Mouse (Mus musculus): ENCODE data around the gene Ppp3cb.

DNA sequence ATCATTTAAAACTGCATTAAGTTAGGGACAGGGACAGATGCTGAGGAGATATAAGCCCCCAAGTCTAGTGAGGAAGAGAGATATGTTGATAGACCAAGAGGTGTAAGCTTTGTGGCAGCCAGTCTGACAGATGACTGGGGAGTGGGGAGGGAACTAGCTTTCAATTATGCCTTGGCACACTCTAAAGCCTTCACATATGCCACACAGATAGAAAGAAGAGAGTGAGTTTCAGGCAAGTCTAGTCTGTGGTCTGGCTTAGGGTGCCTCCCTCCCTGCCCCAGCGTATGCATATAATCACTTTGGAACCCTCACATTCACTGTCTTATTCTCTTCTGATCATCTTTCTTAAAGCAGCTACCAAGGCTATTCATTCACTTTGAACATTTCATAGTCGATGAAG, 95.1 kb downstream of the Ppp3cb start:
- TF ChIP-seq TAL1 (IDR thresholded peaks at IDR 0.05; ENCODE audit: low read length) (no peak), GATA1 (IDR thresholded peaks at IDR 0.05; ENCODE audit: low read length) (no peak)

Data from erythroblast, embryonic 14.5 days (primary cell).